Mouse (Mus musculus): ENCODE measurements around the gene Gm6583.

The Gm6583 gene

GRCm38 (mm10) chr5:112355910-112356309, at the start of gene Gm6583:
Gene Gm6583, minus strand, starts transcription at chr5:112356033.
- DNase-seq (ENCODE audit: low read depth, low spot score) = no peak

DNA sequence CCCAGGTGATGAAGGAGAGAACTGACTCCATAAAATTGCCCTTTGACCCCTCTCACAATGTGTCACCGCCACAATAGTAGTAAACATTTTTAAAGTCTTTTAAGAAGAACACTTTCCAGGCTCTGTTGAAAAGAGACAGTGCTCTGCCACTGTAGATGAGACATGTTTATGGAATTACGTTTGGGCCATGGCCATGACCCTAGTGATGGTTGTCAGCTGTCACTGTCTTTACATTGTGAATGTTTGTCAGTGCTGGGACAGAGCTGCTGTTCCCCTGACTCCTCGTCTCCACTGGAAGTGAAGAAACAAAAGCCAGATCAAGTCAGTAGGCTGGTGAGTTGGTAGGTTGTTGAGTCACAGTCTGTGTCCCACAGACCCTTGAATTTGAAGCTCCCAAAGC, 46.6 kb upstream of the Gm6583 start:
- no peak for DNase-seq (ENCODE audit: low read depth, low spot score)

DNA sequence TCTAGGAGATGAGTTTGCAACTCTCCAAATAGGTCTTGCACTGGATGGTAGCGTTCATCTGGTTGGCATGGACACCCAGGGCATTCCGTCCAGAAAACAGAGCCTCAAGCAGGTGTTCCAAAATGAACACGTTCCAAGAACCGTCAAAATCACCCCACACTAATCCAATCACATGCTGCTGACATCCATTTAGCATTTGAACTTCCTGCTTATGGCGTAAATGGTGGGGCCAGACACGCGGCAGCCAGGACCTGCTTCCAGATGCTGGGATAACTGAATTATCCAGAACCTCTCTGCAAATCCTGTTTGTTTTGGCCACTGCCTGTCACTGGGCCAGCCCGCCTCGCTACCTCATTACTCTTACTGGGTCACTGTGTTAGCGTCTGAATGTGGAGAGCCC, 43.5 kb upstream of the Gm6583 start:
- no peak for DNase-seq (ENCODE audit: low read depth, low spot score)

DNA sequence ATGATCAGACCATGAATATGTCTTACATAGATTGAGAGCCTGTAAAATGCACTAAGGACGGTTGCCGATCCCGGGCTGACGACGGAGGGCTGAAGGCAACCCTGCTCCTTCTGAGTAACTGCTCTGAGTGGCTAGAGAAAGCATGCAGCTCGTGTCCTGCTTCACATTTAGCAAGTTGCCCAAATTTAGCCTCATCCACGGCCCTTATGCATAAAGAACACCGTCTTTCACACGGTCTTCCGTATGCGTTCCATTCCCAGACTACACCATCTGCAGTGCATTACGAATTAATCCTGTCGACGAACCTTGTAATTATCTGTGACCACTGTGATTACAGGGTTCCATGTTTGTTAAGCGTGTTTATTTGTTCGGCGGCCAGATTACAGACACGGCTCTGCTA, 40.2 kb upstream of the Gm6583 start:
- DNase-seq (ENCODE audit: low read depth, low spot score) = no peak

GRCm38 (mm10) chr5:112394779-112395443, 39.1 kb upstream of the Gm6583 start, which contains the start of gene Asphd2:
Gene Asphd2, minus strand, starts transcription at chr5:112394866.
- DNase-seq (ENCODE audit: low read depth, low spot score) = peak; percentile 22

GRCm38 (mm10) chr5:112394415-112394763, 38.6 kb upstream of the Gm6583 start:
- DNase-seq (ENCODE audit: low read depth, low spot score) = no peak

DNA sequence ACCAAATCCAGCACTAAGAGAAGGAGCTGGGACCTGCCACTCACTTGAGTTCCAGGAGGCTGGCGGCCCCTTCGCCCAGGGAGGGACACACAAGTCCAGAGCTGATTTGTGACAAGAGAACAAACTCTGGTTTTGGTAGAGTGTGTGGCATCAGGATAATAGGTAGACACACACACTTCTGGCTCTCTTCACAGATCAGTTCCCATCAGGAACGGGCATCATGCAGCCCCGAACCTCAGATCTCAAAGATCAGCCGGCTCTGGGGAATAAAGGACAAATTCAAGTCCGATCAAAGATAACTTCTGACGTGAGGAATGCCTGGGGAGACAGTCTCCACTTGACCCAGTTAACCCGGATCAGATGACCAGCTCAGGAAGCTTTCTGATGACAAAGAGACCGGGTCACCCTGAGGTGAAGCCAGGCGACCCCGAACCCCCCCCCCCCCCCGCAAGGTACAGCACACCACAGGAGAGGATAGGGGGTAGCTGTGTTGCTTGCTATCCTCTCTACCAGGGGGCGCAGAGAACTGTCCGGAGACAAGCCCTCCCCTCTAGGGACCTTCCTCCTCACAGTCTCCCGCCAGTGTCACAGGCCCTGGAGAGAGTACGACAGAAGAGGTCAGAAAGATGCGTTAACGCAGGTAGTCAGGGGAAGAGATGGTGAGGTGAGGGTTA, 38.0 kb upstream of the Gm6583 start:
- no peak for DNase-seq (ENCODE audit: low read depth, low spot score)

DNA sequence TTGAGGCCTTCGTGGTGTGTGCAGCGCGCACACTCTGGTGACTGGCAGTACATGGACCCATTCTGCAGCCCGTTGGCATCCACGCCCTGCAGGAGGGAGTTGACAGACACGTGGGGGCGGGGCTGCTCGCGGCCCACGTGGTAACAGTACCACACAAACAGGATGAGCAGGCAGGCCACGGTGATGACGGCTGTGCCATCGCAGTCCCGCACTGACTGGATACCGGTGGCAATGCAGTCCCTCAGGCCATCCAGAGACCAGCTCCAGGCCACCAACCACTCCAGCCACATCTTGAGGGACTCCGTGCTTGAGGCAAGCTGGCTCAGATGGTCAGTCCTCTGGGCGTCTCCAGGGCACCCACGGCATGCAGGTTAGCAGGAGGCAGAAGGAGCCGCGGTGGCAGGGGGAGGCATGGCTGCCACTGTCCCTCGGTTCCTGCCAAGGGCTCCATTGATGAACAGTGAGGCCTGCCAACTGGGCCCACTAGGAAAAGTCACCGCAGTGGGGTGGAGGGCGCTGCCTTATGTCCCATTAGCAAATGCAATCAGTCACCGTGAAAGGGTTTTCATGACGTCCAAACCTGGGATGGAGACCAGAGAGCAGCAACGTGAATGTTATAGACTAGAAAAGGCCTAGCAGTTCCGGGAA, 36.0 kb upstream of the Gm6583 start:
- peak; percentile 13 for DNase-seq (ENCODE audit: low read depth, low spot score)

- DNase-seq (ENCODE audit: low read depth, low spot score) = peak; percentile 13
These were observed 35.2 kb upstream of the Gm6583 start for GRCm38 (mm10) chr5:112391002-112391401.

DNA sequence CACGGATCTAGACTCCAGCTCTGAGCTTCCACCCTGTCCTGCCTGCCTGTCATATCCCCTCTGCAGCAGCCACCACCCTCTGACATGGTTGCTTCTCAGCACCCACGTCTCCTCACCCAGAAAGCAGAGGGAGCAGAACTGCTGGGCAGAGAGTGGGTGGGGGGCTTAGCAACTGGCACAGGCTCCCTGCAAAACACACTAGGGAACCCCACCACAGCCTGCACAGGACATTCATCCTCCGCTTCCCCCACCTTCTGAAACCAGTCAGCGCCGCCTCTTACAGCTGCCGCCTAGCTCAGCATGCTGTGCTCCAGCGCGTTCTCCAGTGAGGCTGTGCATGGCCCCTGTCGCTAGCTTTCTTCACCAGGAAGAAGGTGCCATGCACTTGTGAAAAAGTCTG, 33.5 kb upstream of the Gm6583 start:
- no peak for DNase-seq (ENCODE audit: low read depth, low spot score)

GRCm38 (mm10) chr5:112385973-112386372, 30.1 kb upstream of the Gm6583 start:
- DNase-seq (ENCODE audit: low read depth, low spot score) = peak; percentile 42

GRCm38 (mm10) chr5:112384805-112385472, 29.1 kb upstream of the Gm6583 start:
- no peak for DNase-seq (ENCODE audit: low read depth, low spot score)

DNA sequence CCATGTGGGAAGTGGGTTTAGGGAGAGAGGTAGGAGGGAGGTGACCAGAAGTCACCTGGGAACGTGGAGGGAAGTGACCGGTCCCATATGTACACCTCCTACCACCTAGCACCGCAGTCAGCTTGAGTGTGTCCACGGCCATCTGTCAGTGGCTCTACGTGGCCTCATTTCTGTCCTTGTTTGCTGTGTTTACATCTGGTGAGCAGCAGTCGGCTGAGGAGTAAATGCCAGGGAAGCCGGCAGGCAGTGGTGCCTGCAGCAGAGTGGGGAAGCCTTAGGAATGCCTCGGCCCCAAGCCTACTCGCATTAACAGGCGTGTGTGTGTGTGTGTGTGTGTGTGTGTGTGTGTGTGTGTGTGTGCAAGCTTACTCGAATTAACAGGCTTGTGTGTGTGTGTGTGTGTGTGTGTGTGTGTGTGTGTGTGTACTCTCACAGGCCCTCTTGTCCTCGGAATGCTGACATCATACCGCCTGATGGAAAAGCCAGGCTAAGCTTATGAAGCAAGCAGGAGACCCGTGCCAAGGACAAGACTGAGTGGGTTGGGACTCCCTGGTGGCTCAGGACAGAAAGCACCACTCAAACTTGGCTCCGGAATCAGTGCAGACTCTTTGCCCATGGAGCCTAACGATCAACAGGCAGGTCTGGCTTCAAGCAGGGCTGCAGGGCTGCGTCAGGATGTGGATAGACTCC, 27.0 kb upstream of the Gm6583 start:
- DNase-seq (ENCODE audit: low read depth, low spot score) = no peak

DNA sequence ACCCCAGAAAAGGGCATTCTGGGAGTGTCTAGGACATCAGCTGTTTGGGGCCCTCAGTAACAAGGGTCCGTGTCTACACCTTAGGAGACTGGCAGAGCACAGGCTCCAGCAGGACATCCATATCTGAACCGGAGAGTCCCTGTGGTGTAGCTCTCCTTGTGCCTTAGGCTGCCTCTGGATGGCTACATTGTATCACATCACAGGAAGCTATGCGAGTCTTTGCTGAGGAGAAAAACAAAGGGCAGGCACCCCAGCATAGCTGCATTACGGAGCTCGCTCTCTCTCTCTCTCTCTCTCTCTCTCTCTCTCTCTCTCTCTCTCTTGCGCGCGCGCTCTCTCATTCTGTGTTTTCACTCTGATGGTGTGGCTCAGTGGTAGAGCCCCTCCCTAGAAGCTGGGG, 26.2 kb upstream of the Gm6583 start:
- DNase-seq (ENCODE audit: low read depth, low spot score) = no peak

DNA sequence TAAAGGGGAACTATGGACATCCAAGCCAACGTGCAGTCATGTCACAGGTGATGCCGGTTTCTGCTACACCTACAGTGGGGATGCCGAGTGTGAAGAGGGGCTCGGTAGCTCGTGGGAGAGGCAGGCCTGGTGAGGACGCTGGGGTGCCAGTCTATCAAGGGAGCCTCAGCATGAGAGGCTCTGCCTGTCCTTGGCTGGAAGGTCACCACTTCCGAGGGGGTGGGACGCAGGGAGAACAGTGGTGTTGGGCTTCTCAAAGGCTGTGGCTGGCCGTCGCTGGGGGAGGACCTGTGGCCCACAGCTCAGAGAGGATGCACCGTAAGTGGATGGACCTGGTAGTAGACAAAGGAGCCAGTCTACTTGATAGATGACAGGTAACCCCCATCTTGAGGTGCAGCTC, 25.3 kb upstream of the Gm6583 start:
- DNase-seq (ENCODE audit: low read depth, low spot score) = no peak

DNA sequence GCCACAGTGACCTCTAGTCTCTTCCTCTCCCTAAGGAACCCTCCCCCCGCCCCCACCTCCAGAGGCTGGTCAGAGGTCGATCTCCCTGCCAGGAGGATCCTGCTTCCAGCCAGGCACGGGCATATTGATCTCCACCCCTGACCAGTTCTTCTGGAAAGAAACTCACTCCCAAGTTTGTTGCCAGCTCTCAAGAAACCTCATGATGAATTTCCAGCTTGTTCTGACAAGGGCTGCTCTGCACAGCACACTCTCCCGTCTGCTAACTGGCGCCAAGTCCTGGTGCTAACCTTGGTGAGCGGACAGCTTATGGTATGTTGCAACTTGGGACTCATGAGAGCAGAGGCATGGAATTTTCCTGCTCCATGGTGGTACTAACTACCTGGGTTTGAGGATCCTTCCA, 22.9 kb upstream of the Gm6583 start:
- no peak for DNase-seq (ENCODE audit: low read depth, low spot score)

DNA sequence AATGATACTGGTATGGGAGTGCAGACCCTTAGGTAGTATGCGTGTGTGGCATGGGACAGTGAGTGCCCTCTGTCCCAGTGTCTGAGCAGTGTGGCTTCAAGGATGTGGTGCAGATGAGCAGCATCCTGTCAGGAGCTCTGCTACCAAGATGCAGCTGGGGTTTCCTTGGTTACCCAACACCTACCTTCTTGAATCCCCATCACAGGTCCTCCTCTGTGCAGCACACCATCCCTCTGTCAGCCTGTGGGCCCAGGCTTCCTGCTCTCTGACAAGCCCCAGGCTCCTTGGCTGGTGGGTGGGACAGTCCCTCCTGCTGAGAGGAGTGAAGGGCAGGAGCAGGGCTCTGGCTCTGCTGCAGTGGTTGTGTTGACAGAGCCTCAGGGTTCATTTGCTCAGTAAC, 21.5 kb upstream of the Gm6583 start:
- DNase-seq (ENCODE audit: low read depth, low spot score) = no peak

DNA sequence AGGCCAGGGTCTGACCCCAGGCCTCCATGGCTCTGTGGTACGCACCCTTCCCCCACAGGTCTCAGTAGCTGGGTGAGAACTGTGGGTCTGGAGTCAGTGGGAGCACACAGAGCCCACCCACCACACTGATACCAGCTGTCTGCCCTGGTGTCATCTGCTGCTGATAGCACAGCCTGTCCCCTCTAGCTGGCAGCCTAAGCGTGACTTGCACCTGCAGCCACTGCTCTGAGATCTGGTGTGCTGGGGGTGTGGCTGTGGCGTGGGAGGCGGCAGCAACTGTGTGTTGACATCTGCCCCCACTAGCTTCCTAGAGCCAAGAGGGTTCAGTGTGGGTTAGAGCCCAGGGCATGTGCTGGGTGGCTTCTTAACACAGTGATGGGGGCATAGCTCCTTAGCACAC, 20.3 kb upstream of the Gm6583 start:
- no peak for DNase-seq (ENCODE audit: low read depth, low spot score)

GRCm38 (mm10) chr5:112371933-112372332, 16.1 kb upstream of the Gm6583 start:
- DNase-seq (ENCODE audit: low read depth, low spot score) = no peak

- DNase-seq (ENCODE audit: low read depth, low spot score) = no peak
These were observed 14.5 kb upstream of the Gm6583 start for GRCm38 (mm10) chr5:112370236-112370813.

- no peak for DNase-seq (ENCODE audit: low read depth, low spot score)
These were observed 13.5 kb upstream of the Gm6583 start for GRCm38 (mm10) chr5:112369326-112369725.

DNA sequence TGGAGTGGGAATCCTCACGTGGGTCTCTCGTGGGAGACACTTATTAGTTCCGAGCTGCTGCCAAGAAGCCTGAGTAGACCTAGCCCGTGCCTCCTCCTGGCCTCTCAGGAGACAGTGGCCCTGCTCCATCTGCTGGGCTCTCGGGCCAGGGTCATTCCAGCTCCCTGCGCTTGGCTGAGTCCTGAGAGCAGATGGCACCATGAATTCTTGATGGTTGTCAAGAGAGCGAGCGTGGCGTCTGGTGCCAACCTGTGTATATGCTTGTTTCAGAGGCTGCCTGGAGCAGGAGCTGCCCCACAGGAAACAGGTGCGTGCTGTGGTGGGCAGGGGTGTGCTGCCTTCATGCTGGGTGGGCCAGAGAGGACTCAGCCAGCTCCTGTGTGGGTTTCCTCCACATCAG, 12.8 kb upstream of the Gm6583 start:
- no peak for DNase-seq (ENCODE audit: low read depth, low spot score)

All from WW6 (cell line).